Mouse (Mus musculus) lung, embryonic 16.5 days (tissue): ENCODE data around the gene Nrarp. TPM values are rescaled to one million over a fixed set of nuclear protein-coding genes. Genes with fewer than 3 reads are reported as not detected.

ENCODE experiments used
- ATAC-seq: fragments of 200-750 bp; cut with Nextera tagmentation; 2 replicates; pipeline ENCODE4 v1.8.0; 2017; ENCODE audit warnings: low read depth, mild to moderate bottlenecking, moderate library complexity
- H3K27ac ChIP-seq: fragments of 300-500 bp; sonication (generic); 2 replicates; pipeline ENCODE4 v1.5.1; 2014; ENCODE audit warnings: mild to moderate bottlenecking, control low read depth, low read length
- H3K27me3 ChIP-seq: fragments of 300-500 bp; sonication (generic); 2 replicates; pipeline ENCODE4 v1.6.1; 2014; ENCODE audit warnings: low read depth, low read length, mixed read lengths; ENCODE audit not compliant: control insufficient read depth, insufficient read depth
- H3K36me3 ChIP-seq: fragments of 300-500 bp; sonication (generic); 2 replicates; pipeline ENCODE4 v1.6.1; 2014; ENCODE audit warnings: low read length; ENCODE audit not compliant: control insufficient read depth, insufficient read depth
- H3K4me1 ChIP-seq: fragments of 300-500 bp; sonication (generic); replicated peaks from 2 replicates; pipeline ENCODE4 v1.6.1; 2014; ENCODE audit warnings: low read length, mixed read lengths; ENCODE audit not compliant: control insufficient read depth, insufficient read depth
- H3K4me2 ChIP-seq: fragments of 300-500 bp; sonication (generic); 2 replicates; pipeline ENCODE4 v1.6.1; 2014; ENCODE audit warnings: low read depth, low read length, control low read depth
- H3K4me3 ChIP-seq: fragments of 300-500 bp; sonication (generic); 2 replicates; pipeline ENCODE4 v1.5.1; 2014; ENCODE audit warnings: mild to moderate bottlenecking, low read length, control low read depth
- H3K9ac ChIP-seq: fragments of 300-500 bp; sonication (generic); 2 replicates; pipeline ENCODE4 v1.6.1; 2014; ENCODE audit warnings: low read length, control low read depth
- H3K9me3 ChIP-seq: fragments of 300-500 bp; sonication (generic); 2 replicates; pipeline ENCODE4 v1.6.1; 2016; ENCODE audit warnings: low read length; ENCODE audit not compliant: control insufficient read depth
- WGBS: fragments of 180-500 bp; shearing (Covaris S2); extraction: QIAGEN DNeasy Blood & Tissue Kit; methylation state at CpG from one replicate; pipeline ENCODE4 v1.1.7; 2014; 5-methylcytosine and 5-hydroxymethylcytosine counted together
- polyA plus RNA-seq: library from polyadenylated mRNA; unstranded; fragments of >200 nt; fragmentation: Nextera tagmentation; extraction: Ambion mirVana; gene quantifications from 2 replicates; pipeline ENCODE4 v1.2.1, GENCODE M21; 2015

Gene Nrarp
- polyA plus RNA-seq, 1 experiment from 2014 or later, result 9.8 TPM

DNA sequence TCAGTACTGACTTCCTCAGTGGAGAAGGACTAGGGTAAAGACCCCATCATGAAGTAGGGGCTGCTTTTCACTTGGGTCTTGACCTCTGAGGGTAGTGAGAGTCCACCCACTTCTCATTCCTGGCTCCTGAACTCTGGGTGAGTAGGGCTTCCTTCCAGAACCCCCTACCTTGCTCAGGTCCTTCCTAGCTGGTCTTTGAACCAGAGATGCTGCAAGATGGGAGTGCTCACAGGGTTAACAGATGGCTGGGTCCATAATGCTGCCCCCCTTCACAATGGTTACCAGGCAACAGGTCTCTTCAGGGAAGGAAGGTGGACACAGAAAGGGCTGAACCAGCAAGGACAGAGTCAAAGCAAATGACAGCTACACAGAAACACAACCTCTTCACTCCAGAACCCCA, 37.9 kb downstream of the Nrarp start, which contains the start of gene Fam166a:
TSS of gene Fam166a (plus strand) at position 301 of the 400 bp plus-strand sequence.
- Histone ChIP-seq H3K4me2 (no peak within 1 kb of the TSS), H3K36me3 (peaks cover 7% of the 10 kb centered on the region), H3K4me1 (peaks cover 3% of the 10 kb centered on the region), H3K27ac (no peak within 1 kb of the TSS), H3K27me3 (no peaks in the 10 kb centered on the region), H3K9ac (no peak within 1 kb of the TSS), H3K9me3 (no peaks in the 10 kb centered on the region), H3K4me3 (no peak within 1 kb of the TSS)
- ATAC-seq, result no peak

DNA sequence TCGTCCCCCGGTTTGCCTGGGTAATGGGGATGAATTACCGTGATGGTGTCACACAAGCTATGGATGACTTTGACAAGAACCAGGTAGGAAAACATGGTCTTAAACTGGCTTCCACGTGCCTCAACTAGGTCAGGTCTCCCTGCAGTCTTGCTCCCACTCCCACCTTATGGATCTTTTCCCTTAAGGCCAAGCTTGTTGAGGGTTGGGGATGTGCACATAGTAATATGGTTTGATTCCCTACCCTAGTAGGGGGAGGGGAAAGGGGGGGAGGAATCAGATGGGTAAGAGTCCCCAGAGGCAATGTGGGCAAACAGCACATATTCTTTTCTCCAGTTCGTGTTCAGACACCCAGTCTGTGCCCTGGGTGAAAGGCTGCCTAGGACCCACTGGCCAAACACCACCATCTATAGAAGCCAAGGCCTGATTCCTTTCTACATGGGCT, 40.8 kb downstream of the Nrarp start:
- Histone ChIP-seq H3K27me3 (no peaks in the 10 kb centered on the region), H3K4me1 (peaks cover 11% of the 10 kb centered on the region), H3K27ac (no peak overlapping the region), H3K4me3 (no peak overlapping the region), H3K9ac (no peak overlapping the region), H3K4me2 (no peak overlapping the region), H3K36me3 (peaks cover 7% of the 10 kb centered on the region), H3K9me3 (no peaks in the 10 kb centered on the region)
- no peak for ATAC-seq
- 70% methylated on average over 5 of the region's 5 CpGs for WGBS

DNA sequence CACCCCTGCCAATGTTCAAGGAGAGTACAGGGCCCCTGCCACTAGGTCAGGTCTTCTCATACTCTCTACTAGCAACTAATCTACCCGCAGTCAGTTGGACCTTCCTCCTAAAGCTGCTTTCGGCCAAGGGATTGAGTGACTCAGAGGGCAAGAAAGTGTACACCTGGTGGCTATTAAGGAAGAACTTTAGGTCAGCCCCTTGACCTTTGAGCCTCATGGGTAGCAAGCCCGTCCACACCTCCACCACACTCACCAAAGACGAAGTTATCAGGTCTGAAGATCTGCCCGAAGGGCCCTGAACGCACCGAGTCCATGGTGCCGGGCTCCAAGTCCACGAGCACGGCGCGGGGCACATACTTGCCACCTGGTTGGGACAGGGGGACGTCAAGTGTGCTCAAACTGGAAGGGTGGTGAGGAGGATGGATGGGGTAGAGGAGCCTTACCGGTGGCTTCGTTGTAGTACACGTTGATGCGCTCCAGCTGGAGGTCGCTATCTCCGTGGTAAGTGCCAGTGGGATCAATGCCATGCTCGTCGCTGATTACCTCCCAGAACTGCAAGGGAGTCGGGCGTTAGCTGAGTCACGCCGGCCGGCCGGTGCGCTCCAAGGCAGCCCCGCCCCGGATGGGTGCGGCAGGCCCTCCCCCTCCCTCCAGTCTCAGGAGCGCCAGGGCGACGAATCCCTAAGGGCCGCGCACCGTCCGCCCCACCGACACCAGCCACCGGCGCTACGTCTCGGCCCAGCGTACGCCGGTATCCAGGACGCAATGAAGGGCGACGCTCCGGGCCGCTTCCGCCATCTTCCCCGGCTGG, 43.3 kb downstream of the Nrarp start:
- Histone ChIP-seq H3K27ac (peak overlapping the region; percentile 97), H3K27me3 (no peaks in the 10 kb centered on the region), H3K4me1 (peaks cover 19% of the 10 kb centered on the region), H3K4me2 (peak overlapping the region; percentile 90), H3K9me3 (no peaks in the 10 kb centered on the region), H3K4me3 (peak overlapping the region; percentile 87), H3K9ac (peak overlapping the region; percentile 85), H3K36me3 (peaks cover 7% of the 10 kb centered on the region)
- ATAC-seq, result peak; percentile 45
- WGBS, result under 1% methylated on average over 50 of the region's 53 CpGs

DNA sequence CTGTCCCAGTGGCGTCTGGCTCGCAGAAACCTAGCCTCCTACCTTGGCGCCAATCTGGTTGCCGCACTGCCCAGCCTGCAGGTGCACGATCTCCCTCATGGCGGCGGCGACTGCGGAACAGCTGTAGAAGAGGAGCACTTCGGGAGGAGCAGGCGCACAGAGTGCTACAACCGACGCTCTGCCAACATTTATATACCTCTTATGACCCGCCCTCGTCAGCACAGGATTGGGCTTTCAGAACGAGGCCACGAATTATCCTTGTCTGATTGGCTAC, 43.9 kb downstream of the Nrarp start, which contains the start of gene Tubb4b:
TSS of gene Tubb4b (minus strand) at position 211 of the 274 bp plus-strand sequence.
- Histone ChIP-seq H3K4me3 (peak within 1 kb of the TSS; percentile 87), H3K36me3 (peaks cover 7% of the 10 kb centered on the region), H3K4me2 (peak within 1 kb of the TSS; percentile 90), H3K9ac (peak within 1 kb of the TSS; percentile 85), H3K27me3 (no peaks in the 10 kb centered on the region), H3K9me3 (no peaks in the 10 kb centered on the region), H3K27ac (peak within 1 kb of the TSS; percentile 99), H3K4me1 (peaks cover 20% of the 10 kb centered on the region)
- no peak for ATAC-seq
- under 1% methylated on average over 17 of the region's 17 CpGs for WGBS

DNA sequence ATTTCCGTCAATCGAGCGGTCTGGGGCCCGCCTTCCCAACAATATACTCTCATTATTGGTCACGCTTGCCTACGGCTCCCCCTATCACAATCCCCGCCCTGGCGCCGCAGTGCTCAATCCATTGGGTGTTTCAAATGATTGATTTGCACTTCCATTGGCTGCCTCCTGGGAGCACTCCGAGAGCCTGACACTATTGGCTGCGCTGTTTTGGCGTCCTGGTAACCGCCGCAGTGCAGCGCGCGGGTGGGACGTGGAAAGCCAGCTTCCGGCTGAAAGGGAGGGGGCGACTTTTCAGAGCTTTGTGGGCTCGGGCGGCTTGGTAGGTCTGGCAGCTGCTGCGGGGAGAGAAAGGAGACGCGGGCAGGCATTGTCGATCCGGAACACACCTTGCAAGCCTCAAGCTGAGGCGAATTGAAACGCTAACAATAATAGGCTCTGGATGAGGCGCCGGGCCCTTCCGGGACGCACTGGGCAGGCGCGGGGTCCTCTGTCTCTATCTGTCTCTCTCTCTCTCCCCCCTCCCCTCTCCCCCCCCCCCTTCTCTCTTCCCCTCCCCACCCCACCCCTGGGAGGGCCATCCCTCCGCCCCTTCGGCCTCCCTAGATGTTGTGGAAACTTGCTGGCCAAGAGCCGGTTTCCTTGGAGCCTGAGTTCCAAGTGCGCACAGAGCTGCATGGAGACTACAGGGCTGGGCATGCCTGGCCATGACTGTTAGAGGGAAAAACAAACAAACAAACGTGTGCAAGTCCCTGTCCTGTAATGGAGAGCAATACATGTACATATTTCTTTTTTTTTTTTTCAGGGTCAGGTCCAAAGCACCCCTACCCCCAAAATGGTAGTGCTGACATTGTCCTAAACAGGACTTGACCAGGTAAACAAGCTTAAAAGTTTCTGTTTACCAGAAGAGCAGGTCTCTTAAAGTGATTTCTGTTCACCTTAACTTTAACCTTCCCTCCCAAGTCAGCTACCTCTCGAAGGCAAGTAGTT, 44.5 kb downstream of the Nrarp start:
- Histone ChIP-seq H3K27ac (peak overlapping the region; percentile 99), H3K27me3 (no peaks in the 10 kb centered on the region), H3K4me2 (peak overlapping the region; percentile 49), H3K9me3 (no peaks in the 10 kb centered on the region), H3K36me3 (peaks cover 7% of the 10 kb centered on the region), H3K9ac (peak overlapping the region; percentile 76), H3K4me1 (peaks cover 20% of the 10 kb centered on the region), H3K4me3 (peak overlapping the region; percentile 87)
- WGBS, result 2% methylated on average over 41 of the region's 41 CpGs
- ATAC-seq, result peak; percentile 95

DNA sequence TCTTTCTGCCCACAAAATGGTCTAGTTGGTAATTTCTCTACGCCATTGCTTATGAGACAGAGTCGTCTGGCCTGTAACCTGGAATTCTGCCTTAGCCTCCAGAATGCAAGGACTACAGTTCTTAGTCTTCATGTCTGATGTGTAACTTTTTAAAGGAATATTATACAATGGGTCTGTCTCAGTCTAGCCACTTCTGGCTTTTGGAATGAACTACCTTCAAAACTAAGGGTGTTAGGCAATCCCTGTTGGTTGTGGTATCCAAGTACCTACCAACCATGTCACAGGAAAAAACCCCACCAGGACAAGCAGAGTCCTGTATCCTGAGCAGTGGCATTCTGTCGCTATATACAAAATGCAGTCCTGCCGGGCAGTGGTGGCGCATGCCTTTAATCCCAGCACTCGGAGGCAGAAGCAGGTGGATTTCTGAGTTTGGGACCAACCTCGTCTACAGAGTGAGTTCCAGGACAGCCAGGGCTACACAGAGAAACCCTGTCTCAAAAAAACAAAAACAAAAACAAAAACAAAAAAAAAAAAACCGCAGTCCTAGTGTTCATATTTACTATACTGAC, 45.3 kb downstream of the Nrarp start:
- Histone ChIP-seq H3K4me2 (peak overlapping the region; percentile 49), H3K4me3 (peak overlapping the region; percentile 64), H3K9me3 (no peaks in the 10 kb centered on the region), H3K9ac (peak overlapping the region; percentile 76), H3K4me1 (peaks cover 20% of the 10 kb centered on the region), H3K27ac (peak overlapping the region; percentile 99), H3K27me3 (no peaks in the 10 kb centered on the region), H3K36me3 (peaks cover 7% of the 10 kb centered on the region)
- no peak for ATAC-seq
- WGBS, result 66% methylated on average over 8 of the region's 8 CpGs

DNA sequence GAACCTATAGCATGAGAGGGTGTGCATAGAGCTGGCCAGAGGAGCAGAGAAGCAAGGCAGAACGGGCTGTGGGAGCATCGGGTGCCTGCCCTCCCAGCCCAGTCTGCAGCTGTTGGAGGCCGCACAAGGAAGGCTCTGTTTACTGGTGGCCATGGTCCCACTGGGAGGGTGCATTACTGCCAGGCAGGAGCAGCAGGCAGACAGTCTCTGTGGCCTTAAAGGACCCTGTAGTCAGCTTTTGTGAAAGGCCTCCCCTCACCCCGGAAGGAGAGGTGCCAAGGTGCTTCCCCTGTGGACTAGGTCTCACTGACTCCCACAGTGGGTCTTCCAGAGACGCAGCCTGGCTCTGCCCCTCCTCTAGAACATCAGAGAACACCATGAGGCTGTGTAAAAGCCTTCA, 46.3 kb downstream of the Nrarp start:
- Histone ChIP-seq H3K27me3 (no peaks in the 10 kb centered on the region), H3K36me3 (peaks cover 2% of the 10 kb centered on the region; the same call in 1 of the 2 replicates), H3K9me3 (no peaks in the 10 kb centered on the region), H3K4me3 (no peak overlapping the region), H3K9ac (no peak overlapping the region), H3K4me2 (no peak overlapping the region), H3K4me1 (peaks cover 20% of the 10 kb centered on the region), H3K27ac (no peak overlapping the region)
- WGBS, result 73% methylated on average over 5 of the region's 5 CpGs
- ATAC-seq, result no peak

DNA sequence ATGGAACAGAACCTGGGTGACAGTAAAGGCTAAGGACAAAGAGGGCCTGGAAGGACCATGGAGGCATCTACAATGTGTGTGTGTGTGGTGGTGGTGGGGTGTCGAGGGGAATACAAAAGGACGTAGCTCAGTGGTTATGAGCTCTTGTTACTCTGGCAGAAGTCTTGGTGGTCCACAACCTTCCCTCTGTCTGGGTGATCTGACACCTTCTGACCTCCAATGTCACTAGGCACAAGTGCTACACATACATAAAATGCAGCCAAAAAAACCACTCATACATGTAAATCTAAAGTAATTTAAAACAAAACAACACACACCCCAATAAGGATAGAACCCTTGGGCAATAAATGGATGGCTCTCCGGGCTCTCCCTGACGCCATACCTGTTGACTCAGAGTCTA, 46.8 kb downstream of the Nrarp start:
- H3K4me3 ChIP-seq, result no peak overlapping the region
- H3K27ac ChIP-seq, result no peak overlapping the region
- WGBS, result 92% methylated on average over 4 of the region's 4 CpGs
- H3K4me2 ChIP-seq, result no peak overlapping the region
- H3K27me3 ChIP-seq, result no peaks in the 10 kb centered on the region
- H3K4me1 ChIP-seq, result peaks cover 20% of the 10 kb centered on the region
- no peak overlapping the region for H3K9ac ChIP-seq
- no peaks in the 10 kb centered on the region for H3K9me3 ChIP-seq
- no peak for ATAC-seq
- H3K36me3 ChIP-seq, result no peaks in the 10 kb centered on the region
